Mouse (Mus musculus): ENCODE results near the gene Iffo2. TPM values are rescaled to one million over a fixed set of nuclear protein-coding genes. Genes with fewer than 3 reads are reported as not detected.

Gene Iffo2
- polyA plus RNA-seq, 1 experiment from 2014 or later, result 2.0 TPM

DNA sequence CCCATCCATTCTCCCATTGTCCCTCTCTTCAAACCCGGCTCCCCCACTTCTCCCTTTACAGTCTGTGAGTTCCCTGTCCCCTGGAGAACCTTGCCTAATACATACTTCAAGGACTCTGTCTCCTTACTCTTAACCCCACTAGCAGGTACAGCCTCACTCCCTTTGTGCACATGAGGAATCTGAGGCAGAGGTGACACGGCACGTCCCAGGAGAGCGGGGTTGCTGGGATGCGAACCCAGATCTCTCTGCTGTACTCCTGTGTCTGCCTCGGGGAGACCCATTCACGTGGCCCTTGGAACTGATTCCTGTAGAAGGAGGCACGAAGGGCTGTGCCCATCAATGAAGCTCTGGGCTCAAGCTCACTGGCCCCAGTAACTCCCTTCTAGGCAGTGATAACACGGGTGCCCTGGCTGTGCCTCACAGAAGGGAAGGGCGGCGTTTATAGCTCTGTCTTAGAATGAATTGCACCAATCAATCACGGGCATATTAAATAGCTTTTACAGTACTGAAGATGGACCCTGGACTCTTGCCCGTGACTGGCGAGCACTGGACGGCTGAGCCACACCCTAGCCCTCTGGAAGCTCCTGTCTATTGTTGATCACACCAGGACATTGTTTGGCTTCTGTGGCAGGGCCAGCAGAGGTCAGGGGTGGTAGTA is 119.9 kb downstream of the Iffo2 start:
- Histone ChIP-seq H3K27me3 (replicated peaks; ENCODE audit: control insufficient read depth, insufficient read depth, low read length) (no peaks in the 10 kb centered on the region), H3K4me3 (ENCODE audit: low read length) (no peak overlapping the region), H3K4me2 (ENCODE audit: low read depth, low read length) (no peak overlapping the region), H3K9ac (ENCODE audit: low read depth, low read length) (no peak overlapping the region), H3K27ac (ENCODE audit: low read length) (peak overlapping the region; percentile 68), H3K9me3 (ENCODE audit: control insufficient read depth, low read length) (no peaks in the 10 kb centered on the region), H3K36me3 (ENCODE audit: control insufficient read depth, insufficient read depth, low read length) (no peaks in the 10 kb centered on the region; the same call in 1 of the 2 replicates), H3K4me1 (ENCODE audit: control insufficient read depth, insufficient read depth, low read length) (peaks cover 13% of the 10 kb centered on the region)
- 50% methylated on average over 15 of the region's 15 CpGs for WGBS
- peak; percentile 97 for ATAC-seq

DNA sequence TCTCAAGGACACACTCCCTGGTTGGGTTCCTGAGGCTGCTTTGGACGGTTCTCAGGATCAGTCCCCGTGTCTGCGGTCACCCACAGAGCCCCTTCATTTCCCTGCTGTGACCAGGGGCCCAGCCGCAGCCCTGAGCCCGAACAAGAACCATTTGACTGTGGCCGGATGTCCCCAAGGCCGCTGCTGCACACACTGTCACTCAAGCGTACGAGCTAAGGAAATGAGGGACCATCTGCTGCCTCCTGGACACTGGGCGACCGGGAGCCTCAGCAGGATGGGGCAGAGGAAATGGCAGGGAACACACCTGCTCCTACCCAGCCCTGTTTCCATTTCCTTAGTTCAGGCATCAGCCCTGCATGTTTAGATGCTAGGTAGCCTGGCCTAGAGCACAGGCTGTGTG is 120.6 kb downstream of the Iffo2 start:
- H3K4me2 ChIP-seq (ENCODE audit: low read depth, low read length), result no peak overlapping the region
- H3K9ac ChIP-seq (ENCODE audit: low read depth, low read length), result no peak overlapping the region
- no peaks in the 10 kb centered on the region for H3K9me3 ChIP-seq (ENCODE audit: control insufficient read depth, low read length)
- no peak for ATAC-seq
- peak overlapping the region; percentile 68 for H3K27ac ChIP-seq (ENCODE audit: low read length)
- H3K4me3 ChIP-seq (ENCODE audit: low read length), result no peak overlapping the region
- 63% methylated on average over 11 of the region's 11 CpGs for WGBS
- H3K27me3 ChIP-seq (replicated peaks; ENCODE audit: control insufficient read depth, insufficient read depth, low read length), result no peaks in the 10 kb centered on the region
- H3K4me1 ChIP-seq (ENCODE audit: control insufficient read depth, insufficient read depth, low read length), result peaks cover 13% of the 10 kb centered on the region
- H3K36me3 ChIP-seq (ENCODE audit: control insufficient read depth, insufficient read depth, low read length), result no peaks in the 10 kb centered on the region; the same call in 1 of the 2 replicates

DNA sequence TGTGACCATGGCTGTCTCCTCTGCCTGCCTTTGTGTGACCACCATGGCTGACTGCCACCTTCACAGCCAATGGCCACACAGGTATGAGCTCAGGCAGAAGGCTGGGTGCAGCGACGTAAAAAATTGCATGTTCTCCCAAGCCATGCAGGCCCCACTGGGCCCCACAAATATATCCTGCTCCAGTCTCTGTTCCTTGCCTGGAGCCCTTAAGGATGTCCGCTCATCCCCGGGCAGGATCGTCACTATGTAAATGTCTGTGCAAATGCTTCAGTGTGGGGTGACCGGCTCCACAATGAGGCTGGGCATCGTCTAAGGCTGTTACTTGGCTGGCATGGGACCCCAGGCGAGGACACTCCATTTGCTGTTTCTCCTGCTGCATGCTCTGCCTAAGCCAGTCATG is 122.9 kb downstream of the Iffo2 start, which contains the start of gene Tas1r2:
Gene Tas1r2 (plus strand): TSS at position 301 of the 400 bp plus-strand sequence.
- Histone ChIP-seq H3K36me3 (ENCODE audit: control insufficient read depth, insufficient read depth, low read length) (no peaks in the 10 kb centered on the region), H3K27me3 (replicated peaks; ENCODE audit: control insufficient read depth, insufficient read depth, low read length) (no peaks in the 10 kb centered on the region), H3K4me2 (ENCODE audit: low read depth, low read length) (no peak within 1 kb of the TSS), H3K9ac (ENCODE audit: low read depth, low read length) (no peak within 1 kb of the TSS), H3K9me3 (ENCODE audit: control insufficient read depth, low read length) (no peaks in the 10 kb centered on the region), H3K4me3 (ENCODE audit: low read length) (no peak within 1 kb of the TSS), H3K4me1 (ENCODE audit: control insufficient read depth, insufficient read depth, low read length) (peaks cover 13% of the 10 kb centered on the region), H3K27ac (ENCODE audit: low read length) (no peak within 1 kb of the TSS)
- no peak for ATAC-seq
- WGBS, result 78% methylated on average over 8 of the region's 8 CpGs

DNA sequence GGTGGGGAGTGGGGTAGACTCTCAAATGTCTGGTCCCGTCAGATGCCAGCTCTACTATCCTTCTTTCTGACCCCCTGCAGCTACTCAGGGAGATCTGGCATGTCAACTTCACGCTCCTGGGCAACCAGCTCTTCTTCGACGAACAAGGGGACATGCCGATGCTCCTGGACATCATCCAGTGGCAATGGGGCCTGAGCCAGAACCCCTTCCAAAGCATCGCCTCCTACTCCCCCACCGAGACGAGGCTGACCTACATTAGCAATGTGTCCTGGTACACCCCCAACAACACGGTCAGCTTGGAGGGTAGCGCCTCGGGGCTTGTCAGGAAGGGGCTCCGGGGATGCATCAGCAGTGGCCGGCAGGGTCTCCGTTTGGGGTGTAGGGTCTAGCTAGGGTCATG is 131.5 kb downstream of the Iffo2 start:
- Histone ChIP-seq H3K4me3 (ENCODE audit: low read length) (no peak overlapping the region), H3K36me3 (ENCODE audit: control insufficient read depth, insufficient read depth, low read length) (no peaks in the 10 kb centered on the region), H3K4me2 (ENCODE audit: low read depth, low read length) (no peak overlapping the region), H3K9me3 (ENCODE audit: control insufficient read depth, low read length) (peaks cover 7% of the 10 kb centered on the region), H3K27ac (ENCODE audit: low read length) (no peak overlapping the region), H3K27me3 (replicated peaks; ENCODE audit: control insufficient read depth, insufficient read depth, low read length) (no peaks in the 10 kb centered on the region), H3K9ac (ENCODE audit: low read depth, low read length) (no peak overlapping the region), H3K4me1 (ENCODE audit: control insufficient read depth, insufficient read depth, low read length) (no peaks in the 10 kb centered on the region)
- ATAC-seq, result no peak
- WGBS, result 88% methylated on average over 14 of the region's 14 CpGs

DNA sequence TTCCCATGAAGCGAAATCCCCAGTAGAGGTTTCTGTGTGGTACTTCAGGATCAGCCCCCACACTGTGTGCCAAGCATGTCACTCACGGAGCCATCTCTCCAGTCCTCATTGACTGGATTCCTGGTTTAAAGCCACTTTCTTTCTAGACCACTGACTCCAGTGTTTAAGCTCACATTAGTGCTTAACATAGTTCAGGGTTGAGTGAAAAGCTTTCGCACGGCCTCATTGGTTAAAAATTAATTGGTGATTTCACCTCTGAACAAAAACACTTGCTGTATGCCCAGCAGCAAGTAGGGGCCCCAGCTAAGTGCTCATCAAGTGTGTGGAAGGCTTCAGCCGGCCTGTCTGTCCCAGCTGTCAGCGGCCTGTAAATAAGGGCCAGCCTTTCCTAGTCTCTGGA is 137.3 kb downstream of the Iffo2 start:
- Histone ChIP-seq H3K27ac (ENCODE audit: low read length) (peak overlapping the region; percentile 20; the same call in 1 of the 2 replicates), H3K4me2 (ENCODE audit: low read depth, low read length) (no peak overlapping the region), H3K9ac (ENCODE audit: low read depth, low read length) (no peak overlapping the region), H3K4me3 (ENCODE audit: low read length) (no peak overlapping the region), H3K9me3 (ENCODE audit: control insufficient read depth, low read length) (no peaks in the 10 kb centered on the region), H3K4me1 (ENCODE audit: control insufficient read depth, insufficient read depth, low read length) (no peaks in the 10 kb centered on the region; the same call in 1 of the 2 replicates), H3K27me3 (replicated peaks; ENCODE audit: control insufficient read depth, insufficient read depth, low read length) (no peaks in the 10 kb centered on the region), H3K36me3 (ENCODE audit: control insufficient read depth, insufficient read depth, low read length) (no peaks in the 10 kb centered on the region)
- peak; percentile 79 for ATAC-seq
- 49% methylated on average over 6 of the region's 6 CpGs for WGBS

DNA sequence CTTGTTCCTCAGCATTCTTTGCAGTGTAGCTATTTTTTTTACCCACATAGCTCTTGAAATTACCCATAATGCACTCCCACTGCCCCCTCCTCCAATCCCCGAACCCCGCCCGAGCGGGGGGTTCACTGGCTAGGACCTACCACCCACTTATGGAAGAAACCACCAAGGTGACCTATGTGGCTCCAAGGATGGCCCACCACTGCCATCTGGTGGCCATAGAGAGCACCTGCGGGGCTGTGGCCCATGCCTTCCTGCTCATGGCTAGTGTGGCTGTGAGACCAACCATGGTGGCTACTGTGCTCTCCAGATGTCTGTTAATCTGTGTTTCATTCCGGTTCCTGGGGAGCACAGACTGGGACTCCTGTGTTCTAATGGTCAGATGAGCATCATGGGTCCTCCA is 139.5 kb downstream of the Iffo2 start:
- H3K4me2 ChIP-seq (ENCODE audit: low read depth, low read length), result no peak overlapping the region
- H3K4me3 ChIP-seq (ENCODE audit: low read length), result no peak overlapping the region
- no peaks in the 10 kb centered on the region for H3K36me3 ChIP-seq (ENCODE audit: control insufficient read depth, insufficient read depth, low read length)
- H3K27me3 ChIP-seq (replicated peaks; ENCODE audit: control insufficient read depth, insufficient read depth, low read length), result no peaks in the 10 kb centered on the region
- H3K9me3 ChIP-seq (ENCODE audit: control insufficient read depth, low read length), result no peaks in the 10 kb centered on the region
- no peak overlapping the region for H3K9ac ChIP-seq (ENCODE audit: low read depth, low read length)
- peak; percentile 57; the same call in 1 of the 2 replicates for ATAC-seq
- no peak overlapping the region for H3K27ac ChIP-seq (ENCODE audit: low read length)
- 12% methylated on average over 6 of the region's 6 CpGs for WGBS
- no peaks in the 10 kb centered on the region; the same call in 1 of the 2 replicates for H3K4me1 ChIP-seq (ENCODE audit: control insufficient read depth, insufficient read depth, low read length)

Small RNA genes within 50 kb of the gene (microRNA-seq; reads per million reads assigned to microRNA genes)
- gene Gm25571 (not detected), gene Mir7020 (not detected)

Other genes with a start within 250 kb of the Iffo2 start
- gene Pqlc2, start 219.8 kb upstream of the Iffo2 start, polyA plus RNA-seq (2015; fragmentation: Nextera tagmentation; extraction: Ambion mirVana), result 32.8 and 37.4 TPM in 2 replicates
- 243 and 247 TPM in 2 replicates for gene Akr7a5, start 219.8 kb upstream of the Iffo2 start, polyA plus RNA-seq (2015; fragmentation: Nextera tagmentation; extraction: Ambion mirVana)
- gene Mrto4, start 178.0 kb upstream of the Iffo2 start, polyA plus RNA-seq (2015; fragmentation: Nextera tagmentation; extraction: Ambion mirVana), result 92.4 and 109 TPM in 2 replicates
- 16.7 and 18.0 TPM in 2 replicates for gene Emc1, start 178.0 kb upstream of the Iffo2 start, polyA plus RNA-seq (2015; fragmentation: Nextera tagmentation; extraction: Ambion mirVana)
- 43.7 and 44.8 TPM in 2 replicates for gene Ubr4, start 177.9 kb upstream of the Iffo2 start, polyA plus RNA-seq (2015; fragmentation: Nextera tagmentation; extraction: Ambion mirVana)
- gene Gm21969, start 72.6 kb downstream of the Iffo2 start, polyA plus RNA-seq (2015; fragmentation: Nextera tagmentation; extraction: Ambion mirVana), result not detected in 2 replicates
- 13.7 and 17.2 TPM in 2 replicates for gene Aldh4a1, start 92.3 kb downstream of the Iffo2 start, polyA plus RNA-seq (2015; fragmentation: Nextera tagmentation; extraction: Ambion mirVana)
- not detected in 2 replicates for gene Tas1r2, start 123.0 kb downstream of the Iffo2 start, polyA plus RNA-seq (2015; fragmentation: Nextera tagmentation; extraction: Ambion mirVana)